Mouse (Mus musculus): ENCODE results near the gene Nr6a1. TPM values are rescaled to one million over a fixed set of nuclear protein-coding genes. Genes with fewer than 3 reads are reported as not detected.
A peak's percentile ranks its signal among the peaks of the same experiment; 100 is the strongest.

Gene Nr6a1
- polyA plus RNA-seq, 1 experiment = 0.74 TPM

DNA sequence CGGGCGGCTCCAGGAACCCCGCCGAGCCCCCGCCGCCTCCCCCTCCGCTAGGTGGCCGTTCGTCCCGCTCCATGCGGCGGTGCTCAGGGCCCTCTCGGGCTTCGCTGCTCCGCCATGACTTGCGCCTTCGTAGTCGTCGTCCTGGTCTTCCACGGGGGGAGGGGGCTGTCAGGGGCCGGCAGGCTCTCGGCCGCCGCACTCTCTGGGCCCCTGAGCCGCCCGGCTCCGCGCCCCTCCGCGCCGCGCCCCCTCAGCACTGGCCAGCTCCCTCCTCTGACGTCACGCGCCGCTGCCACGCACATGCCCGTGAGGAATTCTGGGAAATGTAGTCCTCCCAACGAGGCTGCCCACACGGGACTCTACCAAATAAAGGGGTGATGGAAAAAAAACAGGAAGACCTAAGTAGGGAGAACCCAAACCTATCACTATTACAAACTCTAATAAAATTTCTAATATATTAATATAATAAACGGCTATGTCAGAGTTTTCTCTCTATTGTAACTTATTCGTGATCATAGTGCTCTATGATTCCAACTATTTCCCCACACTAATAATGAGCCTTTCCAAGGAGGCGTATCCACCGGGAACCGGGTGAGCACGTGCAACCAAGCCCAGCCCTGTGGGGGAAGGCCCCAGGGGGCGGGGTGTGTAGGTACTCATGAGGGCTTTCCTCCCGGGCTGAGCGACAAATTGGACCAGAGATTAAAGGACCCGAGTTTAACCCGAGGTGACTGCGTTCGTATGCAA, 1.2 kb downstream of the Nr6a1 start:
- no peaks in the 10 kb centered on the region for H3K36me3 ChIP-seq (ENCODE audit: control insufficient read depth, insufficient read depth)
- no peaks in the 10 kb centered on the region for H3K27me3 ChIP-seq (ENCODE audit: control insufficient read depth, insufficient read depth, insufficient read length)
- H3K79me2 ChIP-seq (ENCODE audit: control insufficient read depth, insufficient read depth) = peaks cover 47% of the 10 kb centered on the region
- peak overlapping the region; percentile 85 for H3ac ChIP-seq (ENCODE audit: control insufficient read depth, insufficient read length, low read depth)
- H3K79me3 ChIP-seq (ENCODE audit: low read depth) = peaks cover 9% of the 10 kb centered on the region
- H3K4me3 ChIP-seq (ENCODE audit: insufficient read depth, poor library complexity, severe bottlenecking) = peak overlapping the region; percentile 77
- TF ChIP-seq MAX (IDR thresholded peaks at IDR 0.05) (peak; percentile 93), FOSL1 (IDR thresholded peaks at IDR 0.05; ENCODE audit: insufficient read depth, low read length, poor library complexity, severe bottlenecking) (no peak), USF1 (IDR thresholded peaks at IDR 0.05; ENCODE audit: low read depth) (peak; percentile 86), CTCF (IDR thresholded peaks at IDR 0.05; ENCODE audit: control insufficient read depth, insufficient read depth, insufficient read length) (peak; percentile 8), MYOD1 (IDR thresholded peaks at IDR 0.05; ENCODE audit: control insufficient read depth, insufficient read length, low read depth) (no peak), MYOG (IDR thresholded peaks at IDR 0.05; ENCODE audit: control insufficient read depth, extremely low read depth, insufficient read length) (no peak), CEBPB (IDR thresholded peaks at IDR 0.05; ENCODE audit: low read depth) (no peak)

DNA sequence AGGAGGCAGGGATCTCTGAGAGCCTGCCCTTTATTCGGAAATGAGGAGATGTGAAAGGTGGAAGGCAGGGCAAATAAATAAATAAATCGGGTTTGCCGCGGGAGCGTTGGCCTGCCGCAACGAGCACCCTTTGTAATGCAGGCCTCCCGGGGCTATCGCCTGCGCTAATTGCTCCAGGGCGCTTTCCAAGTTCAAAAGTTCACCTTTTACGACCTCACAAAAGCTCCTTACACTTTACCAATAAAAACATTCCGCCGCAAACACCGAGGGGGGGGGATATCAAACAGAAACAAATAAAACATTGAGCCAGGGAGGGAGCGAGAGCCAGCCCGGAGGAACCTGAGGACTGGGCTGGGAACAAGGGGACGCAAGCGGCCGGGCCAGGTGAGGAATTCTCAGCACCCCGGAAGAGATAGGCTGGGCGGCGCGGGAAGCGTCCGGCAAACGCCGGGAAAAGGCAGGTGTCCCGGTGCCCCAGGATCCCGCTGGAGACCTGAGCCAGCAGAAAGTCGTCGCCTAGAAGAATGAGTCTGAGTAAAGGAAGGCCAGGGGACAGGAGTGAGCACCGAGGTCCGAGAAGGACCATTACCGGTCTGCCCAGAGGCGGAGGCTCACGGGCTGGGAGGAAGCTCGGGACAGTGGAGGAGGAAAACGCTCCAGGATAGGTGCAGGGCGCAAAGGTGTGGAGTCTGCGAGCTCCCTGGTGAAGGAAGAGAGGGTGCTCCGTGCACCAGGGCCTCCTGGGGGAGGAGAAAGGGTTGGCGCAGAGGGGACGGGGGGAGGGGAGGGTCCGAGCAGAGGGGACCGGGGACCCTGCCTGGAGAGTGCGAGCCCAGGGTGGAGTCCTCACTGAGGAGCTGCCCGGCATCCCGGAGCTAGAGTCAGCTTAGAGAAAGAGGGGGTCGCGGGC, 2.1 kb downstream of the Nr6a1 start:
- TF ChIP-seq USF1 (IDR thresholded peaks at IDR 0.05; ENCODE audit: low read depth) (no peak), MYOD1 (IDR thresholded peaks at IDR 0.05; ENCODE audit: control insufficient read depth, insufficient read length, low read depth) (no peak), CEBPB (IDR thresholded peaks at IDR 0.05; ENCODE audit: low read depth) (no peak), MYOG (IDR thresholded peaks at IDR 0.05; ENCODE audit: control insufficient read depth, extremely low read depth, insufficient read length) (no peak), MAX (IDR thresholded peaks at IDR 0.05) (no peak), FOSL1 (IDR thresholded peaks at IDR 0.05; ENCODE audit: insufficient read depth, low read length, poor library complexity, severe bottlenecking) (no peak), CTCF (IDR thresholded peaks at IDR 0.05; ENCODE audit: control insufficient read depth, insufficient read depth, insufficient read length) (no peak)
- no peaks in the 10 kb centered on the region for H3K27me3 ChIP-seq (ENCODE audit: control insufficient read depth, insufficient read depth, insufficient read length)
- H3K79me2 ChIP-seq (ENCODE audit: control insufficient read depth, insufficient read depth) = peaks cover 50% of the 10 kb centered on the region
- peak overlapping the region; percentile 77 for H3K4me3 ChIP-seq (ENCODE audit: insufficient read depth, poor library complexity, severe bottlenecking)
- H3K36me3 ChIP-seq (ENCODE audit: control insufficient read depth, insufficient read depth) = no peaks in the 10 kb centered on the region
- H3K79me3 ChIP-seq (ENCODE audit: low read depth) = peaks cover 11% of the 10 kb centered on the region
- peak overlapping the region; percentile 85 for H3ac ChIP-seq (ENCODE audit: control insufficient read depth, insufficient read length, low read depth)

DNA sequence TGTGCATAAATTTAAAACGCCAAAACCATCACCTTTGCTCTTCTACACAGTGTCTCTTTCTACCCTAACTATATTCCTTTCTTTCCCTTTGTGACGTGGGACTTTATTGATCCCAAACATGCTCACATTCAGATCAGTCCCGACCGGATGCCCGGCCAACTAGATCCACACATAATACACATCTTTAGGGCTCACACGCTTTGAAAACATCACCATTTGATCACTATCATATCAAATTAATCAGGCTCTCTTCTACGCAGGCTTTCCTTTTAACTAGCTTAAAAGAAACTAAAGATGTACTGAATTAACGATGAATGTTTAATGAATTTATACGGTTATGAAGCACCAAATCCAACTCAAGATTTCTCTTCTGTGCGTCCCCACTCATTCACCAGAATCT, 2.9 kb downstream of the Nr6a1 start:
- no peaks in the 10 kb centered on the region for H3K27me3 ChIP-seq (ENCODE audit: control insufficient read depth, insufficient read depth, insufficient read length)
- peaks cover 14% of the 10 kb centered on the region for H3K79me3 ChIP-seq (ENCODE audit: low read depth)
- peaks cover 55% of the 10 kb centered on the region for H3K79me2 ChIP-seq (ENCODE audit: control insufficient read depth, insufficient read depth)
- TF ChIP-seq MYOD1 (IDR thresholded peaks at IDR 0.05; ENCODE audit: control insufficient read depth, insufficient read length, low read depth) (no peak), CTCF (IDR thresholded peaks at IDR 0.05; ENCODE audit: control insufficient read depth, insufficient read depth, insufficient read length) (no peak), FOSL1 (IDR thresholded peaks at IDR 0.05; ENCODE audit: insufficient read depth, low read length, poor library complexity, severe bottlenecking) (no peak), CEBPB (IDR thresholded peaks at IDR 0.05; ENCODE audit: low read depth) (no peak), USF1 (IDR thresholded peaks at IDR 0.05; ENCODE audit: low read depth) (no peak), MYOG (IDR thresholded peaks at IDR 0.05; ENCODE audit: control insufficient read depth, extremely low read depth, insufficient read length) (no peak), MAX (IDR thresholded peaks at IDR 0.05) (no peak)
- H3K4me3 ChIP-seq (ENCODE audit: insufficient read depth, poor library complexity, severe bottlenecking) = no peak overlapping the region
- no peaks in the 10 kb centered on the region for H3K36me3 ChIP-seq (ENCODE audit: control insufficient read depth, insufficient read depth)
- H3ac ChIP-seq (ENCODE audit: control insufficient read depth, insufficient read length, low read depth) = no peak overlapping the region

DNA sequence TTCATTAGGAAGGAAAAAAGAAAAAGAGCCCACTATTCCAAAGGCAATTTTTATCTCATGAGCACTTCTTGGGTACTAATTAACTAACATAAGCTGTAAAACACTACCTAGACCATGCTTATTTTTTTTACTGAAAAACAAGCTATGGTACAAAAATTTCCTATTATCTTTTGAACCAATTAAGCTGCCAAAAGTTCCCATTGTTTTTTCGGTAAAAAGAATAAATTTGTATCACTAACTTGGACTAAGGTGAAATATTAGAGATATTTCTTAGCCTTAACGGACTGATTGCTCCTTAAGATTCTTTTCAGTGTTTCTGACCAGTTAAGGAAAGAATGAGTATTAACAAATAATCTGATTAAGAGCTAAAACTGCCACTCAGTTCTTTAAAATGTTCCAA, 3.6 kb downstream of the Nr6a1 start:
- TF ChIP-seq CTCF (IDR thresholded peaks at IDR 0.05; ENCODE audit: control insufficient read depth, insufficient read depth, insufficient read length) (no peak), FOSL1 (IDR thresholded peaks at IDR 0.05; ENCODE audit: insufficient read depth, low read length, poor library complexity, severe bottlenecking) (no peak), MYOD1 (IDR thresholded peaks at IDR 0.05; ENCODE audit: control insufficient read depth, insufficient read length, low read depth) (no peak), MYOG (IDR thresholded peaks at IDR 0.05; ENCODE audit: control insufficient read depth, extremely low read depth, insufficient read length) (no peak), MAX (IDR thresholded peaks at IDR 0.05) (no peak), USF1 (IDR thresholded peaks at IDR 0.05; ENCODE audit: low read depth) (no peak), CEBPB (IDR thresholded peaks at IDR 0.05; ENCODE audit: low read depth) (no peak)
- H3K79me3 ChIP-seq (ENCODE audit: low read depth) = peaks cover 14% of the 10 kb centered on the region

DNA sequence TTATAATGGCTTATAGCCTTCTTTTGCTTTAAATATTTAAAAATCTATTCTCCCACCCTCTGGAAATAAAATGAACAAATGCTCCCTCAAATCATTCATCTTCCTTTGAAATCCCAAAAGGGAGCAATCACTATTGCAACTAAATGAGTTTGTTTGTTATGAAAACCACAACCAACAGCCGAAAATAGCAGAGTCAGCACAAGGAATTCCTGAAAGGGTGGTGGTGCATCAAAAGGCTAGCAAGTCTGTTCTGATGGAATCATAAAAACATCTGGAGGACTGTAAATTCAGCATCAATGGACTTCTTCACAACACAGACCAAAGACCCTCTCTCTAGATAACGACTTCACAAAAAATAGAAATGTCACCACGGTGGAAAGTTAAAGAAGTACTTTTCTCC, 4.0 kb downstream of the Nr6a1 start:
- Histone ChIP-seq H3K4me3 (ENCODE audit: insufficient read depth, poor library complexity, severe bottlenecking) (no peak overlapping the region), H3K79me3 (ENCODE audit: low read depth) (peaks cover 14% of the 10 kb centered on the region), H3K27me3 (ENCODE audit: control insufficient read depth, insufficient read depth, insufficient read length) (no peaks in the 10 kb centered on the region), H3K36me3 (ENCODE audit: control insufficient read depth, insufficient read depth) (no peaks in the 10 kb centered on the region), H3ac (ENCODE audit: control insufficient read depth, insufficient read length, low read depth) (no peak overlapping the region), H3K79me2 (ENCODE audit: control insufficient read depth, insufficient read depth) (peaks cover 59% of the 10 kb centered on the region)
- no peak for TF ChIP-seq MYOG (IDR thresholded peaks at IDR 0.05; ENCODE audit: control insufficient read depth, extremely low read depth, insufficient read length)
- TF ChIP-seq USF1 (IDR thresholded peaks at IDR 0.05; ENCODE audit: low read depth) = no peak
- no peak for TF ChIP-seq CEBPB (IDR thresholded peaks at IDR 0.05; ENCODE audit: low read depth)
- no peak for TF ChIP-seq MYOD1 (IDR thresholded peaks at IDR 0.05; ENCODE audit: control insufficient read depth, insufficient read length, low read depth)
- TF ChIP-seq FOSL1 (IDR thresholded peaks at IDR 0.05; ENCODE audit: insufficient read depth, low read length, poor library complexity, severe bottlenecking) = no peak
- TF ChIP-seq MAX (IDR thresholded peaks at IDR 0.05) = no peak
- no peak for TF ChIP-seq CTCF (IDR thresholded peaks at IDR 0.05; ENCODE audit: control insufficient read depth, insufficient read depth, insufficient read length)

More for the DNA sequence above, 3.6 kb downstream of the Nr6a1 start:
- Histone ChIP-seq H3K36me3 (ENCODE audit: control insufficient read depth, insufficient read depth) (no peaks in the 10 kb centered on the region), H3ac (ENCODE audit: control insufficient read depth, insufficient read length, low read depth) (no peak overlapping the region), H3K4me3 (ENCODE audit: insufficient read depth, poor library complexity, severe bottlenecking) (no peak overlapping the region), H3K27me3 (ENCODE audit: control insufficient read depth, insufficient read depth, insufficient read length) (no peaks in the 10 kb centered on the region), H3K79me2 (ENCODE audit: control insufficient read depth, insufficient read depth) (peaks cover 59% of the 10 kb centered on the region)
